ENCODE assay signal across 8 mouse cellular contexts in the genomic region with DNA sequence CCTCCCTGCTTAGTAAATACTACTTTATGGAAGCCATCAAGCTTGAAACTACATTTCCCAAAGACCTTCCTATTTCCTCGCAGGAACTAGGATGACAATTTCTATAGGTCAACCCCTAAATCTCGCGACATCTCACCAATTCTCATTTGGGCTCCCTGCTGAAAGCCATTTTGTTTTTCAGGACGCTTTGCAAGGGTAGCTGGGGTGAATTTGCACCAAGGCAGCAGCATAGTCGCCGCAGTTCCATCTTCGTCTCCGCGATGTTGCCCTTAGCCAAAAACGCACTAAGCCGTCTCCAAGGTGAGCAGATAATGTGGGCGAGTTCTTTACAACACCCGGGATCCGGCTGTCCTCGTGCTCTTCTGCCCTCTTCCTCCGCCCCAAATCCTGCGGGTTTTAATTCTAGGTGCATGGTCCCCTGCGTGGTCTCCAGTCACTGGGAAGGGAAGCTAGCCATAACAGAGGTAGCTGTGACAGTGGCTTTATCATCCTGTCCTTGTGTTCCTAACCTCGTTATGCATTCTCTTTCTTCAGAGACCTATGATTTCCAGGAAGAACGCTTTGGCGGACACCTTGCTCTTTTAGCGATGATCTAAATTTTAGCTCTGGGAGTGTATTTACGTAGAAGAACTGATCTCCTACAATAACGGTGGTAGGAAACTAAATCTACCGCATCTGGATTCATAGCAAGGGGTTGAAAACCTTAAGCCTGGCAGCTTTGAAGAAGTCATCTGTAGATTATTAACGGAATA. TPM values are rescaled to one million over a fixed set of nuclear protein-coding genes. Genes with fewer than 3 reads are reported as not detected.
DNase-seq lines count a peak whose midpoint lies in the region; ATAC-seq lines count a peak whose summit lies in the region.

A gene (plus strand): TSS at position 130 of the 752 bp plus-strand sequence.

- intact Hi-C loops in gastrocnemius, postnatal 14 days (cut with DNase I; ENCODE audit: low total_unique reads): no loop called here

- peak; percentile 60 for ATAC-seq in megakaryocyte, adult 5-6 weeks (ENCODE audit: poor library complexity, severe bottlenecking)

- DNase-seq in adrenal gland, adult 8-10 months: peak; percentile 48
- DNase-seq in embryo, embryonic 11 days: peak; percentile 92
- peak; percentile 62 for DNase-seq in gastrocnemius, postnatal 14 days
- peak; percentile 92 for DNase-seq in induced T-regulatory cell, adult 2 months (ENCODE audit: low read depth)
- peak; percentile 50 to 69 for DNase-seq in left cerebral cortex, adult 8-10 months (ENCODE audit: low spot score in 2 of 2)
- peak; percentile 75 to 79 for DNase-seq in right cerebral cortex, adult 2 months (ENCODE audit: low spot score in 2 of 2)
- peak; percentile 55 to 57 for DNase-seq in urinary bladder, postnatal 36 days (ENCODE audit: low spot score in 2 of 2)

RNA-seq across cellular contexts. Expression of the gene that starts here (rescaled TPM):
- 100 to 1,000 TPM; 194 to 365 (median 289) TPM for total RNA-seq in adrenal gland, adult 8-10 months (2022)
- total RNA-seq in gastrocnemius, postnatal 14 days (2021): 100 to 1,000 TPM; 850 to 996 TPM
- 100 to 1,000 TPM; 294 to 376 (median 326) TPM for total RNA-seq in left cerebral cortex, adult 8-10 months (2022)
- total RNA-seq in megakaryocyte, adult 5-6 weeks (2015): 306 and 313 TPM in 2 replicates
- total RNA-seq in megakaryocyte, adult 5-6 weeks (2017): 331 and 383 TPM in 2 replicates

Comparison
In these comparisons a context has a peak if more than half of its experiments do, and no peak if none do; other contexts are left out.
1. Peak in every context shown above with its lines: DNase-seq and ATAC-seq.